Mouse (Mus musculus) MN1 (cell line): Measurements from ENCODE around the gene Eif5a.
A peak's percentile ranks its signal among the peaks of the same experiment; 100 is the strongest.
"Not testable (repeated sequence)": the region's sequence is repeated elsewhere in the genome, so short reads cannot be mapped to it uniquely, and the experiment has no call there.

Experiments
- DNase-seq: peaks from one replicate; pipeline ENCODE4 v3.0.0-alpha.2; 2016; ENCODE audit warnings: low spot score

The Eif5a gene

GRCm38 (mm10) chr11:69945997-69946891 is 24.5 kb upstream of the Eif5a start:
- DNase-seq = no peak

DNA sequence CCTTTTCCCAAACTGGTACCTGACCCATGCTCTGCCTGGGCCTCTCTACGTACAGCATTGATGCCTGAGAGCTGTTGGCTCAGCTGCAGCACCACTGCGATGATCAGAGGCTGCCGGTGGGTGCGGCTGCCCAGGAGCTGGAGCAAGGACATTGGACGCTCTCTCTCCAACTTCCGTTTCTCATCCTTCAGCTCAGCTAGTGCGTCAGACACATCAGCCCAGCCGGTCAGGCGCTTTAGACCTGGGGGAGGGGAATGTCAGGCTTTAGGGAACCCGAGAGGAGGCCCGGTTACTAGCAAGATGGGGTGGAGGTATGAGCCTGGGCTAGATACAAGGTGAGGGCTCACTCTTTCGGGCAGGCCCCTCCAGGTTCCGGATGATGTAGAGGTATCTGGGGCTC is 23.5 kb upstream of the Eif5a start:
- no peak for DNase-seq

DNA sequence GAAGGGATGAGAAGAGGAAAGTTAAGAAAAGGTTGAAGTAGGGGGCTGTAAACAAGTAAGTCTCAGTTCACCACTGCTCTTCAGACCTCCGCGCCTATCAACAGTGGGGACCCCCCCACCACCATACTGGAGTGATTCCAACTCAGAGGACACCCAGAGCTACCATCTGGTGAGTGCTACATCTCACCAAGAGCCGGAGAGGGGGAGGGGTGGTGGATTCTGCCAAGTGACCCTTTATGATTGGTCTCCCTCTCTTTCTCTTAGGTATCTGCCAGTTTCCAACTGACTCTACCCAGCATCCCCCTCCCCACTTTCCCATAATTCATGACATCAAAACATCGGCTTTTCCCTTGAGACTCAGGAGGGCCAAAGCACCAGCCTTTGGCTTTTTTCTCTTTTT is 19.2 kb upstream of the Eif5a start:
- DNase-seq = no peak

GRCm38 (mm10) chr11:69939731-69940130 is 18.0 kb upstream of the Eif5a start:
- no peak for DNase-seq

DNA sequence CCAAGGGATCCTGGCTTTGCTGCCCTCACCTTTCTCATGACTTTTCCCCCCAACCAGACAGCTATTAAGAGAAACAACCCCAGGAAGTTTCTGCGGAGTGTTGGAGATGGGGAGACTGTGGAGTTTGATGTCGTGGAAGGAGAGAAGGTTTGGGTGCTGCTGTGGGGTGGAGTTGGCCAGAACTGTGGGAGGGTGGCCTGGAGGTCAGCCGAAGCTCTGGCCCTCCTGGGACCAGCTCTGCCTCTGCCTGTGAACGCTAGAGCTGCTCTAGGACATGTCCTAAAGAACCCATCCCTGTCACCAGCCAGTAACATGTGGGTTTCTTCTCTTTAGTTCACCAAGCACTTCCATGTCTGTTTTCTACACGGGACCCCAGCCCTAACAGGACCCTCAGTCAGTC is 17.4 kb upstream of the Eif5a start:
- DNase-seq = no peak

GRCm38 (mm10) chr11:69938401-69938979 is 16.7 kb upstream of the Eif5a start:
- no peak for DNase-seq

GRCm38 (mm10) chr11:69937834-69938233 is 16.1 kb upstream of the Eif5a start:
- DNase-seq = no peak

- no peak for DNase-seq
Measured at GRCm38 (mm10) chr11:69937385-69937784, 15.6 kb upstream of the Eif5a start.

- no peak for DNase-seq
Measured at GRCm38 (mm10) chr11:69936714-69937347, 15.1 kb upstream of the Eif5a start.

GRCm38 (mm10) chr11:69936156-69936555 is 14.4 kb upstream of the Eif5a start:
- DNase-seq = no peak

GRCm38 (mm10) chr11:69935137-69935879 is 13.6 kb upstream of the Eif5a start, which contains the start of gene Ybx2:
Ybx2 (plus strand) TSS chr11:69935796.
- peak; percentile 80 for DNase-seq

DNA sequence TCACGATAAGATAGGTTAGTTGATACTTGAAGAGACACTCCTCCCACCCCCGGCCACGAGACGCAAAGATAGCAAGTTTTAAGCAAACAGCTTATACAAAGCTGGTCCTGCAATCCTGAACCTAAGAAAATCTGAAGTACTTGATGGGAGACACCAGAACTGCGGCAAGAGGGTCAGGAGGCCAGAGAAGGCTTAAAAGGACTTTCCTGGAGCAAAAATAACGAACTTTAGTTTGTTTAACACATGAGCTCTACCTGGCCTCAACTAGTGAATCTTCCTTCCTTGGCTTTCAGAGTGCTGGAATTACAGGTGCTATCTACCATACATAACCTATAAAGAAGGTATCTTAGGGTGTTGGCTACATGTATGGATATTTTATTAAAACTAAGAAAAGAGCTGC is 12.9 kb upstream of the Eif5a start:
- DNase-seq = no peak

GRCm38 (mm10) chr11:69934169-69934568 is 12.4 kb upstream of the Eif5a start:
- DNase-seq = peak; percentile 91

DNA sequence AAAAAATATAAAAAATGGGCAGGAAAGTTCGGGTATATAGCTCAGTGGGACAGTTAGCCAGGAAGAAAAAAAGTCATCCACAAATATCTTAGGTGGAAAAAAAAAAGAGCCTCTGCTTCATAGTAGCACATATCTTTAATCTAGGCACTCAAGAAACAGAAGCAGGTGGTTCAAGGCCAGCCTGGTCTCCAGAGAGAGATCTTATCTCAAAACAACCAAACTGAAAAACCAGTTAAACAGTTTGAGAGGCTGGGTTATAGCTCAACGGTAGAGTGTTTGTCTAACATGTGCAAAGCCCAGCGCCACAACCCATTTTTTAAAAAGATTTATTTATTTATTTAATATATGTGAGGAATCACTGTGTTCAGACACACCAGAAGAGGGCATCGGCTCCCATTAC is 11.3 kb upstream of the Eif5a start:
- no peak for DNase-seq

GRCm38 (mm10) chr11:69932254-69932653 is 10.5 kb upstream of the Eif5a start:
- no peak for DNase-seq

DNA sequence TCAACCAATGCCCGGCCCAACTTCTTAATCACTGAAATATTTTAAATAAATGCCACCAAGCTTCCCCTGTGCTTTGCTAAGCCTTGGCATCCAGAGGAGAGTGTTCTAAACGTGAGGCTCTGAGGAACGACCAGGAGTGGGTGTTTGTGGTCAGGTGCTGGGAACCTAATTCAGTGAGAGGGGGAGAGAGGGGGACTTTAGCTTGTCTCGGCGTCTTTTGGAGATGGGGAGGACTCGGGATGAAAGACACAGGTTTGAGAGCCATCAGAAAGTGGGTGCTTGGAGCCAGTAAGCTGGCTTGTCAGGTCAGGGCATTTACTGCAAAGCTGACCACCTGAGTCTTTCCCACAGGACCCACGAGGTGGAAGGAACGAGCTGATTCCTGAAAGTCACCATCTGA is 10.0 kb upstream of the Eif5a start:
- DNase-seq = no peak

DNA sequence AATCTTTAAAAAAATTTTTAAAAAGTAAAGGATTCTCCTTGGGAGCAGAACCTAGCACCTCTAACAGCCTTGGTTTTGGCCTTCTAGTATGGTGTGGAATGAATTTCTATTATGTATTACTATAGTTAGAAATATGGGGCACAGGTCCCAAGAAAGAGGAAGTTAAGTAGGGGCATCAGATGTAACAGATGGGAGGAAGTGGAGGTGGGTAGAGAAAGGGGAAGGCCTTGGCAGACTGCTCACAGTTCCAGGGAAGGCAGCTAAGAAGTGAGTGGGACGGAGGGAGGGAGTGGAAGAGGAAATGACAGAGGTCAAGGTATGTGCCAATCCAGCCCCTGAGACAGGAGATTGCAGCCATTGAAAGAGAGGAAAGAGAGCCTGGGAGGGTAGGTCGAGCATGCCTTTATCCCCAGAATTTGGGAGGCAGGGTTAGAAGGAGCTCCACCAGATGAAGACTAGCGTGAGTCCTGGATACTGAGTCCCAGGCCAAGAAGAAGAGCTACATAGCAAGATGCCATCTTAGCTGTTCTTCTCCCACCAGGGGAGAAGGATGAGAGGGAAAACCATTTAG is 9.3 kb upstream of the Eif5a start:
- no peak for DNase-seq

DNA sequence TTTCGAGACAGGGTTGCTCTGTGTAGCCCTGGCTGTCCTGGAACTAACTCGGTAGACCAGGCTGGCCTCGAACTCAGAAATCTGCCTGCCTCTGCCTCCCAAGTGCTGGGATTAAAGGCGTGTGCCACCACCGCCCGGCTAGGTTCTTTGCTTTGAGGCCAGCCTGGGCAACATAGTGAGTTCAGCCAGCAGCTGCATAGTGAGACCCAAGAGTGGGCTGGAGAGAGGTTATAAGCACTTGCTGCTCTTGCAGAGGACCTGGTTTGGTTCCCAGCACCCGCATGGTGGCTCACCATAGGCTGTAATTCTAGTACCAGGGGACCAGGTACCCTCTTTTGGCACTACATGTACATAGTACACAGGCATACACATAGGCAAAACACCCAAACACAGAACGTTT is 8.4 kb upstream of the Eif5a start:
- DNase-seq = not testable (repeated sequence)

DNA sequence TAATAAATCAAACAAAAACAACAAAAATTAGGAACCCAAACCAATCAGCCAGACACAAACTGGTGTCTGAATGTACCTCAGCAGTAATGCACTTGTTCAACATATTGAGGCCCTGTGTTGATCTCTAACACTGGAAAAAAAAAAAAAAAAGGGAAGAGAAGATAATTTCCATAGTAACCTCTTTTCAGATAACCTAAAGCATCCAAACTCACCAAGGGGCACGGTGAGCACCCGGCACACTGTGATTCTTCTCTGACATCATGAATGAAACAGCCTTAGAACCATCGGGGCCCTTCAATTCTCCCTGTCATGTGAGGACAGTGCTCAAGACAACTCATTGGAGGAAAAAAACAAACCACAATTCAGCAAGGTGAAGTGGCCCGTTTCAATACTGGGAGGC is 8.0 kb upstream of the Eif5a start:
- no peak for DNase-seq

- no peak for DNase-seq
Measured at GRCm38 (mm10) chr11:69927501-69927900, 5.7 kb upstream of the Eif5a start.

GRCm38 (mm10) chr11:69922796-69923195 is 1.0 kb upstream of the Eif5a start:
- no peak for DNase-seq
